Mouse (Mus musculus) G1E (cell line): ENCODE results near the gene Pcca.

ENCODE experiments used
- CTCF ChIP-seq: IDR thresholded peaks from 2 replicates; pipeline ENCODE4 v1.5.1; 2012; ENCODE audit warnings: low read depth, low read length, inconsistent platforms, mixed read lengths
- GATA1 ChIP-seq: IDR thresholded peaks from 2 replicates; pipeline ENCODE4 v1.6.1; 2012; ENCODE audit warnings: borderline replicate concordance, low read length, inconsistent platforms, mixed read lengths
- POLR2AphosphoS5 ChIP-seq: IDR thresholded peaks from 2 replicates; pipeline ENCODE4 v1.6.1; 2012; ENCODE audit warnings: low read depth, low read length, inconsistent platforms; ENCODE audit not compliant: insufficient replicate concordance
- TAL1 ChIP-seq: conservative IDR thresholded peaks from 2 replicates; pipeline ENCODE4 v1.6.1; 2012; ENCODE audit warnings: low read depth, low read length, inconsistent platforms, mixed read lengths

GRCm38 (mm10) chr14:122912812-122913498 lies 378.8 kb downstream of the Pcca start:
- TF ChIP-seq CTCF (no peak), GATA1 (no peak), TAL1 (no peak), POLR2AphosphoS5 (no peak)
